ENCODE assay signal across 10 mouse cellular contexts in genomic region chr2:168545901-168546557, GRCm38 (mm10). TPM values are rescaled to one million over a fixed set of nuclear protein-coding genes. Genes with fewer than 3 reads are reported as not detected.
A peak's percentile ranks its signal among the peaks of the same experiment; 100 is the strongest.
DNase-seq lines count a peak whose midpoint lies in the region; ATAC-seq lines count a peak whose summit lies in the region.
"Had no signal": no experiment of that assay in that cellular context is flagged by ENCODE, and none has a peak within 500 bp of the region (broad histone marks: within the 10 kb centered on the region; RNA-seq: fewer than 3 reads in every experiment).

No protein-coding gene starts in this region.

- ATAC-seq in cerebellum, adult (ENCODE audit: insufficient number of reproducible peaks, low FRiP score, low TSS enrichment), result no peak; the same call in 1 of the 2 replicates
- 0 out of 2 replicates have a peak, but pooled peaks have one; percentile 23 for ATAC-seq in megakaryocyte, adult 5-6 weeks (ENCODE audit: poor library complexity, severe bottlenecking)

- peak; percentile 55 for DNase-seq in cerebellum, adult 11-12 months
- DNase-seq in left cerebral cortex, postnatal 25 days (ENCODE audit: low spot score in 2 of 2), result peak; percentile 36 to 71
- no peak for DNase-seq in left cerebral cortex, postnatal 4 days
- DNase-seq in cerebellum, postnatal 10 days, result peak; percentile 57 to 59
- no peak for DNase-seq in thymus, postnatal 25 days
- DNase-seq in ovary, adult 18-20 months (ENCODE audit: low spot score), result no peak
- DNase-seq: heart, postnatal 36 days; layer of hippocampus, adult 9-11 months had no signal

- intact Hi-C loops in left cerebral cortex, postnatal 25 days (cut with DNase I), result no loop called here
- intact Hi-C loops in left cerebral cortex, postnatal 4 days (cut with DNase I), result no loop called here

RNA-seq across cellular contexts. Expression of gene Nfatc2, which starts 55.4 kb away (rescaled TPM):
- total RNA-seq in left cerebral cortex, postnatal 25 days (2021), result 10 to 100 TPM in 1 of 2 experiments, 1 to 10 TPM in 1; 8.5 to 14.3 TPM
- 1 to 10 TPM; 6.0 to 6.2 TPM for total RNA-seq in left cerebral cortex, postnatal 4 days (2021)
- total RNA-seq in megakaryocyte, adult 5-6 weeks (2015), result 12.9 and 14.1 TPM in 2 replicates
- total RNA-seq in megakaryocyte, adult 5-6 weeks (2017), result 3.2 and 6.4 TPM in 2 replicates

Comparison
In these comparisons a context has a peak if more than half of its experiments do, and no peak if none do; other contexts are left out.
1. DNase-seq: peak in cerebellum, adult 11-12 months (single experiment), left cerebral cortex, postnatal 25 days (2 of 2) and cerebellum, postnatal 10 days (2 of 2); none in left cerebral cortex, postnatal 4 days (single experiment), thymus, postnatal 25 days (single experiment) and ovary, adult 18-20 months (single experiment).